Mouse (Mus musculus) limb, embryonic 11.5 days (tissue): ENCODE data around the gene Gstp3. TPM values are rescaled to one million over a fixed set of nuclear protein-coding genes. Genes with fewer than 3 reads are reported as not detected.
A peak's percentile ranks its signal among the peaks of the same experiment; 100 is the strongest.
"Not testable (repeated sequence)": the region's sequence is repeated elsewhere in the genome, so short reads cannot be mapped to it uniquely, and the experiment has no call there.

Source experiments
- ATAC-seq: fragments of 200-750 bp; cut with Nextera tagmentation; 2 replicates; pipeline ENCODE4 v1.8.0; 2017; ENCODE audit warnings: low read depth; ENCODE audit not compliant: insufficient number of reproducible peaks, low FRiP score, low TSS enrichment
- DNase-seq: peaks from one replicate; pipeline ENCODE4 v3.0.0-alpha.2; 2015; ENCODE audit warnings: low spot score
- H3K27ac ChIP-seq: fragments of 300-500 bp; sonication (generic); replicated peaks from 2 replicates; pipeline ENCODE4 v1.5.1; 2014; ENCODE audit warnings: low read depth, mild to moderate bottlenecking, low read length
- H3K27me3 ChIP-seq: fragments of 300-500 bp; sonication (generic); 2 replicates; pipeline ENCODE4 v1.6.1; 2014; ENCODE audit warnings: mild to moderate bottlenecking, low read length, mixed read lengths; ENCODE audit not compliant: control insufficient read depth, insufficient read depth
- H3K36me3 ChIP-seq: fragments of 300-500 bp; sonication (generic); 2 replicates; pipeline ENCODE4 v1.6.1; 2014; ENCODE audit warnings: mild to moderate bottlenecking, low read length, moderate library complexity, mixed read lengths; ENCODE audit not compliant: control insufficient read depth, insufficient read depth
- H3K4me1 ChIP-seq: fragments of 300-500 bp; sonication (generic); 2 replicates; pipeline ENCODE4 v1.6.1; 2014; ENCODE audit warnings: low read length, mixed read lengths; ENCODE audit not compliant: control insufficient read depth, insufficient read depth
- H3K4me2 ChIP-seq: fragments of 300-500 bp; sonication (generic); 2 replicates; pipeline ENCODE4 v1.6.1; 2014; ENCODE audit warnings: low read depth, mild to moderate bottlenecking, moderate library complexity; ENCODE audit not compliant: severe bottlenecking
- H3K4me3 ChIP-seq: fragments of 300-500 bp; sonication (generic); 2 replicates; pipeline ENCODE4 v1.5.1; 2014; ENCODE audit warnings: low read depth, low read length
- H3K9ac ChIP-seq: fragments of 300-500 bp; sonication (generic); 2 replicates; pipeline ENCODE4 v1.6.1; 2014; ENCODE audit warnings: mild to moderate bottlenecking, low read length
- H3K9me3 ChIP-seq: fragments of 300-500 bp; sonication (generic); 2 replicates; pipeline ENCODE4 v1.6.1; 2016; ENCODE audit warnings: low read length; ENCODE audit not compliant: control insufficient read depth
- WGBS: fragments of 180-500 bp; shearing (Covaris S2); extraction: QIAGEN DNeasy Blood & Tissue Kit; methylation state at CpG from one replicate; pipeline ENCODE4 v1.1.7; 2014; 5-methylcytosine and 5-hydroxymethylcytosine counted together
- polyA plus RNA-seq: library from polyadenylated mRNA; unstranded; fragments of >200 nt; fragmentation: Nextera tagmentation; extraction: Ambion mirVana; gene quantifications from 2 replicates; pipeline ENCODE4 v1.2.1, GENCODE M21; 2014

The Gstp3 gene
- polyA plus RNA-seq, 1 experiment from 2014 or later, result 0.23 TPM

DNA sequence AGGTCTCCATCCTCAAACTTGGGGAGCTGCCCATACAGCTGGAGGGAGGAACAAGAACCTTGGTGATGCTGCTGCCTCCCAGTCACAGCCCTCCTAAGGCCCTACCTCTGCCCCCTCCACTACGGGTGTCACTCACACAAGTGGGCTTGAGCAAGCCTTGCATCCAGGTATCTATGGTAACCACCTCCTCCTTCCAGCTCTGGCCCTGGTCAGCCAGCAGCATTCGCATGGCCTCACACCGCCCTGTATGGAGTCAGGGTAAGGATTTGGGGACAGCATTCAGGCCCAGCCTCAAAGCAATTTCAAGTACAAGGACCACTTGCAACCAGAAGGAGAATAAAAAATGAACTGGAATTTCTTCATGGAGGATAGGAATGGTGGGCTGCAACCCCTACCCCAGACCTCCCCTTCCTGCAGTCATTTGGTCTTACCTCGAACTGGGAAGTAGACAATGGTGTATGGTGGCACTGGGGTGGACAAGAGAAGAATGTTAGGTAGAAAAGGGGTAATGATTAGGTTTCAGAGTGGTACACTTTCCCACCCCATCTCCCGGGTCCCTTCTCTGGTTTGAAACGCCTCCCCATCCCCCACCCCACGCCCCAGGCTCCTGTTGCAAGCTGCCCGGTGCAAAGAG lies 22.1 kb downstream of the Gstp3 start:
- peak overlapping the region; percentile 67 for H3K4me3 ChIP-seq
- H3K4me2 ChIP-seq, result peak overlapping the region; percentile 76
- H3K27me3 ChIP-seq, H3K4me1 ChIP-seq, H3K9me3 ChIP-seq, DNase-seq, H3K36me3 ChIP-seq: not testable (repeated sequence)
- H3K27ac ChIP-seq, result peak overlapping the region; percentile 22; the same call in 1 of the 2 replicates
- 30% methylated on average over 7 of the region's 8 CpGs for WGBS
- peak overlapping the region; percentile 88 for H3K9ac ChIP-seq
- 0 out of 2 replicates have a peak, but pooled peaks have one; percentile 18 for ATAC-seq

DNA sequence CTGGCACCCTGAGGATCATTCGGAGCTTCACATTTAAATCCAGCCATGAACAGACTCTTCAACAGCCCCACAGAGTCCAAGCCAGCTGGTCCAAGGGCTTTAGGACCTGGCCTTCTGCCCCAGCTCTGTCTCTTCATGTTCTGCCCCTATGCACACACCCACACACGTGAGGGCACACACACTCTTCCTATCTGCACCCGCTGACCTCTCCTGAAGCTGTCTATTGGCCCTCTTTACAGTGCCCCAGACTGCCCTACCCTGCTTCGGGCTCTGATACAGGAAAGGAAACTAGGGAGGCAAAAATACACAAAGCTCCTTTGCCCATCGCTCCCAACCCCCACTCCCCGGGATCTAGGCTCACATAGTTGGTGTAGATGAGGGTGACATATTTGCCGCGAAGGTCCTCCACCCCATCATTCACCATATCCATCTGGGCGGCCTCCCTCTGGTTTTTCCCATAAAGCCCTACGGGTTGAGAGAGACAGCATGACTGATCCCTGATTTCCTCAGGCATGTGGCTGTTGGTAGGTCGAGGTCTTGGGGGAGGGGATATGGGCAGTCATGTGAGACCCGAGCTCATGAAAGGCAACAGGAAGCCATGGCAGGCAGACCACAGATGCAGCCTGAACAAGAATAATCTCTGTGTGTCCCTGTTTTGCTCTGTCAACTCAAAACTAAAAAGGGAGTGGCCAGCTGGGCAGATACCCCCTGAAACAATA lies 22.9 kb downstream of the Gstp3 start:
- Histone ChIP-seq H3K36me3 (no peaks in the 10 kb centered on the region), H3K4me3 (no peak overlapping the region), H3K27ac (no peak overlapping the region), H3K27me3 (no peaks in the 10 kb centered on the region), H3K4me2 (no peak overlapping the region), H3K9ac (no peak overlapping the region), H3K9me3 (no peaks in the 10 kb centered on the region), H3K4me1 (no peaks in the 10 kb centered on the region)
- ATAC-seq (no peak), DNase-seq (no peak)
- WGBS, result 74% methylated on average over 12 of the region's 12 CpGs

DNA sequence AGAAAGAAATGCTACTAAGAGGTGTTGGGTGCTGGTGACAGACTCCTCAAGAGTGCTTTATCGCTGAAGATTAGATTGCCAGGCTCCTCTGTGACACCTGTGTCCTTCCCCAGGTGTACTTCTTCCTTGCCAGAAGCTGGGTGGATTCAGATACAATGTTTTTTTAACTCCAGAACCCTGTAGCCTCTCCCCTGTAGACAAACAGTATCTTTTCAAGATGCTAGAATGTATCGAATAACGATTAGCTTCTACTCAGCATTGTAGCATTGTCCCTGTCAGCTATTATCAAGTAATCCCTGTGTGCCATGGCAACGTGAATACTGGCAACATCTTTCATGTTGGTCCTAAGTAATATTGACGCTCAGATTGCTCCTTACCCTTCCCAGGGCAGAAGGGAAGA lies 25.6 kb downstream of the Gstp3 start:
- Histone ChIP-seq H3K9ac (no peak overlapping the region), H3K4me3 (no peak overlapping the region), H3K9me3 (no peaks in the 10 kb centered on the region), H3K36me3 (no peaks in the 10 kb centered on the region), H3K27me3 (no peaks in the 10 kb centered on the region), H3K4me1 (no peaks in the 10 kb centered on the region), H3K4me2 (no peak overlapping the region), H3K27ac (no peak overlapping the region)
- WGBS, result 71% methylated on average over 5 of the region's 5 CpGs
- DNase-seq, result no peak
- ATAC-seq, result no peak

DNA sequence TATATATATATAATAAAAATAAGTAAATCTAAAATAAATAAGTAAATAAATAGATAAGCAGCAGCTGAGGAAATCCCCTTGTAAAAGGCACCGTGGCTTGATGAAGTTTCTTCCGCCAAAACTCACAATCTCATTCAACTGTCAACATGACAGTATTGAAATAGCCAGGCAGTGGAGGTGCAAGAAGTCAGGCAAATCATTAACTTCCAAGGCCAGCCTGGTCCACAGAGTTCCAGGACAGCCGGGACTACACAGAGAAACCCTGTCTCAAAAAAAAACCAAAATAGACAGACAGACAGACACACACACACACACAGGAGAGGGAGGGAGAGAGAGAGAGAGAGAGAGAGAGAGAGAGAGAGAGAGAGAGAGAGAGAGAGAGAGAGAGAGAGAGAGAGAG lies 26.1 kb downstream of the Gstp3 start:
- 94% methylated on average over 3 of the region's 3 CpGs for WGBS
- DNase-seq (no peak), ATAC-seq (no peak)
- no peaks in the 10 kb centered on the region for H3K9me3 ChIP-seq
- no peak overlapping the region for H3K9ac ChIP-seq
- no peak overlapping the region for H3K4me3 ChIP-seq
- H3K27me3 ChIP-seq, result no peaks in the 10 kb centered on the region
- H3K4me1 ChIP-seq, result no peaks in the 10 kb centered on the region
- no peaks in the 10 kb centered on the region for H3K36me3 ChIP-seq
- H3K27ac ChIP-seq, result no peak overlapping the region
- H3K4me2 ChIP-seq, result no peak overlapping the region

DNA sequence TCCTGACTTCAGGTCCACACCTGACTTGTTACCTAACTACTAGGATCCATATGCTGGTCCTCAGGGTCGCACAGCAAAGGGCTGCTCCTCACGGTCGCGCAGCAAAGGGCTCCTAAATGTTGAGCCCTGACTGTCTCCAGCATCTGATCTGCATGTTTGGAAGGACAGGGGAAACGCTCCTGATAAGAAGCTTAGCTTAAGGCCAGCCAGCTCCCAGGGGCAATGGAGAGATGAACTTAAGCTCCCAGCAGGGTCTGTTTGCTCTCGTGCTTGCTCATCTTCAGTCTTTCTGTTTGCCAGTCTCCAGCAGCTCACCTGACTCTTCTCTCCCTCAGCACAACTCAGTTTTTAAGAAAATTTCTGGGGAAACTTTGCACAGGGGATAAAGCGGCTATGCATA lies 26.7 kb downstream of the Gstp3 start:
- WGBS, result 73% methylated on average over 7 of the region's 7 CpGs
- Histone ChIP-seq H3K9me3 (no peaks in the 10 kb centered on the region), H3K4me1 (no peaks in the 10 kb centered on the region), H3K9ac (no peak overlapping the region), H3K4me3 (no peak overlapping the region), H3K4me2 (no peak overlapping the region), H3K27me3 (no peaks in the 10 kb centered on the region), H3K27ac (no peak overlapping the region), H3K36me3 (no peaks in the 10 kb centered on the region)
- ATAC-seq (no peak), DNase-seq (no peak)

DNA sequence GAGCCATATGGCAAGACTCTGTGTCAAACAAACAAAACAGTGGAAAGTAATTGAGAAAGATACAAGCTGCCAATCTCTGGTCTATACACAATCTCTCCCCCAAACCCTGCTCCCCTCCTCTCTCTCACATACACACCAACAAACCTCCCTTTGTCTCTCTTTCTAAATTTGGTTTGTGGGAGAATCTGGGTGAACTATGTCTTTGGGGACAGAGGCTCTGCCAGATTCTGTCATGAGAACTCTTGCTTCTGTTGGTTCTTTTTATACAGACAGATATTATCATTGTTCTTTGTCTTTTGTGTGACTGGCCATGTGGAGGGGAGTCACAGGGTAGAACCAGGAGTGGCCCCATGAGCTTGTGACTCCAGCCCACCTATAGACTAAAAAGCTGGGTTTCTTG lies 31.8 kb downstream of the Gstp3 start:
- no peak for ATAC-seq

DNA sequence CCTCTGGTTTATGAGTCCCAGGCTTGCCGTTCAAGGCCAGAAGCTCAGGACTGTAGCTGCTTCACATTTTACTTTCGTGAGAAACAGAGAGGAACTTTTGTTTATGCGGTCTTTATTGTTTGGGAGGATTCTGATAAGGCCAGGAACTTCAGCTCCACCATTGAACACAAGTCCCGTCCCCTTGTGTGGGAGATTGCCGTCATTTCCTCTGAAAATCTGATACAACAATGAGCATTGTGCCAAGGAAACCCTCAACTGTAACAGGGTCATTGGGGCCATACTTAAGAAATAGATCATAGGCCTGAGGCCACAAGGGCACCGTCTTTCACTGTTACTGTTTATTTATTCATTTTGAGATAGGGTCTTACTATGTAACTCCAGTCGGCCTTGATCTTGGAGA lies 36.2 kb downstream of the Gstp3 start:
- DNase-seq (no peak), ATAC-seq (no peak)
- Histone ChIP-seq H3K4me1 (no peaks in the 10 kb centered on the region), H3K4me2 (no peak overlapping the region), H3K36me3 (no peaks in the 10 kb centered on the region), H3K9ac (no peak overlapping the region), H3K27ac (no peak overlapping the region), H3K4me3 (no peak overlapping the region), H3K9me3 (peaks cover 3% of the 10 kb centered on the region; the same call in 1 of the 2 replicates), H3K27me3 (no peaks in the 10 kb centered on the region)
- 78% methylated on average over 7 of the region's 7 CpGs for WGBS

More for the DNA sequence above, 31.8 kb downstream of the Gstp3 start:
- H3K4me2 ChIP-seq, result no peak overlapping the region
- H3K27me3 ChIP-seq, result no peaks in the 10 kb centered on the region
- no peaks in the 10 kb centered on the region for H3K4me1 ChIP-seq
- H3K9me3 ChIP-seq, result peaks cover 3% of the 10 kb centered on the region; the same call in 1 of the 2 replicates
- H3K4me3 ChIP-seq, result no peak overlapping the region
- no peaks in the 10 kb centered on the region for H3K36me3 ChIP-seq
- no peak for DNase-seq
- no peak overlapping the region for H3K9ac ChIP-seq
- no peak overlapping the region for H3K27ac ChIP-seq

DNA sequence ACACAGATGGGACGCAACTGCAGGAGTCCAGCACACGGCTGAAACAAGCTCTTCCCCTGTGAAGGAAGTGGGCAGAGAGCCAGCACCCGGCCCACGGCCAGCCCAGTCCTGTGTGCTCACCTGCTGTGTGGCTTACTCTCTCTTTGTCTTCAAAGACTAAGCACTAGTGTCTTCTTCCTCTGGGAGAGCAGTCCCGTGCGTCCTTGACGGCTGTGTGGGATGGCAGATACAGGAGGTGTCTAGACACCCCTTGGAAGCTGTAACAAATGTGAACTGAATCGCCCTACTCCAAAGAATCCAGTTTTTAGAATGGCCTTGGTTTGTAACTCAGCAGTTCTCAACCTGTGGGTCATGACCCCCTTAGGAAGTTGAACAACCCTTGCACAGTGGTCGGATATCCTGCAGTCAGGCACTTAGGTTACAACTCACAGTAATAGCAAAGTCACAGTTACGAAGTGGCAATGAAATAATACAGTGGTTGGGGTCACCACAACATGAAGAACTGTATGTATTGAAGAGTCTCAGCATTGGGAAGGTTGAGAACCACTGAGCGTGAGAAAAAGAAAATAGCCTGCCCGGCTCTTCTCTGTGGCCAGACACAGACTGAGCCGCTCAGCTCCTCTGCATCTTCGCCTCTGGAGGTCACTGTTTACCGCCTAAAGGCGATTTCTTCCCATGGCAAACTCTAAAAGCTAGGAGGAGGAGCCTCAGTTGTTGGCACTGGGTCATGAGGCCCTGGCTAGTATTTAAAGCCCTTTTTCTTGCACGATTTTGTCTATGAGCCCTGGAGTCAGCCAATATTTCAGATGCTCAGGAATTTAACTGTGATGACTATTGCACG lies 40.4 kb downstream of the Gstp3 start:
- DNase-seq (peak; percentile 75), ATAC-seq (0 out of 2 replicates have a peak, but pooled peaks have one; percentile 17)
- no peak overlapping the region for H3K27ac ChIP-seq
- no peaks in the 10 kb centered on the region for H3K36me3 ChIP-seq
- H3K4me1 ChIP-seq, result no peaks in the 10 kb centered on the region
- no peak overlapping the region for H3K4me2 ChIP-seq
- no peaks in the 10 kb centered on the region for H3K27me3 ChIP-seq
- WGBS, result 41% methylated on average over 18 of the region's 18 CpGs
- H3K4me3 ChIP-seq, result no peak overlapping the region
- no peak overlapping the region for H3K9ac ChIP-seq
- no peaks in the 10 kb centered on the region for H3K9me3 ChIP-seq
